Mouse (Mus musculus) midbrain, embryonic 11.5 days (tissue): ENCODE measurements at regions not wholly inside any gene's neighbourhood (a gene's known extent, or its start where the extent isn't known, plus 50 kb on each side); places are given as distances from the start of the nearest gene placed in this dataset.

Source experiments
- ATAC-seq: fragments of 200-750 bp; cut with Nextera tagmentation; 2 replicates; pipeline ENCODE4 v1.8.0; 2017; ENCODE audit warnings: moderate TSS enrichment, moderate library complexity; ENCODE audit not compliant: low FRiP score
- DNase-seq: peaks from one replicate; pipeline ENCODE4 v3.0.0; 2015; ENCODE audit warnings: low spot score; ENCODE audit errors: missing footprints
- H3K27ac ChIP-seq: fragments of 300-500 bp; sonication (generic); 2 replicates; pipeline ENCODE4 v1.5.1; 2014; ENCODE audit warnings: low read depth, low read length
- H3K27me3 ChIP-seq: fragments of 300-500 bp; sonication (generic); 2 replicates; pipeline ENCODE4 v1.6.1; 2014; ENCODE audit warnings: mild to moderate bottlenecking, low read length, moderate library complexity, mixed read lengths; ENCODE audit not compliant: control insufficient read depth, insufficient read depth
- H3K36me3 ChIP-seq: fragments of 300-500 bp; sonication (generic); 2 replicates; pipeline ENCODE4 v1.6.1; 2014; ENCODE audit warnings: mild to moderate bottlenecking, low read length, moderate library complexity, mixed read lengths; ENCODE audit not compliant: control insufficient read depth, insufficient read depth
- H3K4me1 ChIP-seq: fragments of 300-500 bp; sonication (generic); 2 replicates; pipeline ENCODE4 v1.6.1; 2014; ENCODE audit warnings: low read length; ENCODE audit not compliant: control insufficient read depth, insufficient read depth
- H3K4me2 ChIP-seq: fragments of 300-500 bp; sonication (generic); 2 replicates; pipeline ENCODE4 v1.6.1; 2014; ENCODE audit warnings: mild to moderate bottlenecking, moderate library complexity
- H3K4me3 ChIP-seq: fragments of 300-500 bp; sonication (generic); 2 replicates; pipeline ENCODE4 v1.5.1; 2014; ENCODE audit warnings: low read depth, low read length
- H3K9ac ChIP-seq: fragments of 300-500 bp; sonication (generic); 2 replicates; pipeline ENCODE4 v1.6.1; 2014; ENCODE audit warnings: low read length
- H3K9me3 ChIP-seq: fragments of 300-500 bp; sonication (generic); 2 replicates; pipeline ENCODE4 v1.6.1; 2016; ENCODE audit warnings: low read length; ENCODE audit not compliant: control insufficient read depth
- WGBS: fragments of 180-500 bp; shearing (Covaris S2); extraction: QIAGEN DNeasy Blood & Tissue Kit; methylation state at CpG from one replicate; pipeline ENCODE4 v1.1.7; 2014; 5-methylcytosine and 5-hydroxymethylcytosine counted together

GRCm38 (mm10) chr1:108498854-108499253, 909.0 kb downstream of the Serpinb8 start:
- Histone ChIP-seq H3K27me3 (no peaks in the 10 kb centered on the region), H3K4me3 (no peak overlapping the region), H3K27ac (no peak overlapping the region), H3K4me1 (no peaks in the 10 kb centered on the region), H3K36me3 (no peaks in the 10 kb centered on the region), H3K9ac (no peak overlapping the region), H3K4me2 (no peak overlapping the region), H3K9me3 (no peaks in the 10 kb centered on the region)
- DNase-seq (peak; percentile 78), ATAC-seq (no peak)
- 82% methylated on average over 1 of the region's 1 CpGs for WGBS

GRCm38 (mm10) chr1:108527424-108527823, 937.6 kb downstream of the Serpinb8 start:
- Histone ChIP-seq H3K9ac (no peak overlapping the region), H3K4me3 (no peak overlapping the region), H3K4me1 (no peaks in the 10 kb centered on the region), H3K9me3 (no peaks in the 10 kb centered on the region), H3K27me3 (no peaks in the 10 kb centered on the region), H3K36me3 (no peaks in the 10 kb centered on the region), H3K4me2 (no peak overlapping the region), H3K27ac (no peak overlapping the region)
- DNase-seq (no peak), ATAC-seq (no peak)
- WGBS: 82% methylated on average over 2 of the region's 2 CpGs

GRCm38 (mm10) chr1:108538238-108538637, 948.4 kb downstream of the Serpinb8 start:
- Histone ChIP-seq H3K9ac (no peak overlapping the region), H3K36me3 (no peaks in the 10 kb centered on the region), H3K4me1 (no peaks in the 10 kb centered on the region), H3K4me3 (no peak overlapping the region), H3K27ac (no peak overlapping the region), H3K9me3 (no peaks in the 10 kb centered on the region), H3K27me3 (no peaks in the 10 kb centered on the region), H3K4me2 (no peak overlapping the region)
- ATAC-seq (no peak), DNase-seq (no peak)
- WGBS: 79% methylated on average over 11 of the region's 11 CpGs

DNA sequence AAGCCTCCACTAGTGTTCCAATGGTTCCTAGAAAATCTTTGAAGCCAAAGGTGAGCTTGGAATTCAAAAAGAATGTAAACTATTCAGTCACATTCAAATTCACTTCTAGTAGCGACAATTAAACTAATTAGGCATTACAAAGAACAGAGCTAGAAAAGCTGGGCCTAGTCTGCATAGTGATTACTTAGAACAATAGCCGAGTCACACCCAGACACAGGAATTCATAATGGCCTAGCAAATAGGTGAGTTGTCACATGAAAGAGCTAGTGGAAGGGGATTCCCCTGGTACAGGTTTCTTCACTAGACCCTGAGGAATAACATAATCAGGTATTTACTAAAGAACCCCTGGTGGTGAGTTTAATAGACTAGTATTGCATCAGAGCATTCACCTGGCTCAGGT, 958.9 kb downstream of the Serpinb8 start:
- 52% methylated on average over 2 of the region's 2 CpGs for WGBS
- Histone ChIP-seq H3K27me3 (no peaks in the 10 kb centered on the region), H3K36me3 (no peaks in the 10 kb centered on the region), H3K4me2 (no peak overlapping the region), H3K9ac (no peak overlapping the region), H3K27ac (no peak overlapping the region), H3K9me3 (no peaks in the 10 kb centered on the region), H3K4me3 (no peak overlapping the region), H3K4me1 (no peaks in the 10 kb centered on the region)
- ATAC-seq (no peak), DNase-seq (no peak)

DNA sequence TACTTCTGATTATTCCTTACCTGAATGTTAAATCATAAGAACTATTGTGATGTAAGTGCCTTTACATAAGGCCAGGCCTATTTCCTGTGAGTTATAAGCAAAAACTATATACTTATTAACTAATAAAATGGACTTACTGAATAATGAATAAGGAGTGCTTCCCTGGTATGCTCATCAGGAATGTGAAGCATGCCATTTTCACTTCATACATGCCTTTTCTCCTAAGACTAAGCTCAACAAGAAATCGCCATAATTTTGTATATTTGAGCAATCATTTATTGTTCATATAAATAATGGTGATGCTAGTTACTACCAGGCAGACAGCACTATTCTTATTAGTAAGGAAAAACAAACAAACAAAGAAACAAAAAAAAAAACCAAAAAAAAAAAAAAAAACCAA, 969.1 kb downstream of the Serpinb8 start:
- DNase-seq (no peak), ATAC-seq (no peak)
- Histone ChIP-seq H3K4me1 (no peaks in the 10 kb centered on the region), H3K27me3 (no peaks in the 10 kb centered on the region), H3K27ac (no peak overlapping the region), H3K4me3 (no peak overlapping the region), H3K4me2 (no peak overlapping the region), H3K9ac (no peak overlapping the region), H3K9me3 (no peaks in the 10 kb centered on the region), H3K36me3 (no peaks in the 10 kb centered on the region)
- 82% methylated on average over 1 of the region's 1 CpGs for WGBS

DNA sequence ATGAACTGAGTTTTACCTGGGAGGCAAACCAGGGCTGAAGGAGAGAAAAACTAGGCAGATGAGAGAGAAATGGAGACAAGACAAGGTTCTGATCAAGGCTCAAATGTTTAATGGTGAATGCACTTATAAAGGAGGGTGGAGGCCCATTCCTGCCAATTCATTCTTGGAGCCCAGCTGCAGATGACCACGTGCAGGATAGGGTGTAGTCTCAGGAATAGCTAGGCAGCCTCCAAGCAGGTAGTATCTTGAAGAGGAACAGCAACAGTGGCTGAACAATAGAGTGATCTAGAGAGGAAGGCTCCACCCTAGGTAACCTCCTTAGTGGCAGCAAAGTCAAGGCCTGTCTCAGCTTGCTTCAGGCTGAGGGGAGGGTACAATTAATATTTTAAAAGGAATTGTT, 973.2 kb downstream of the Serpinb8 start:
- WGBS: 67% methylated on average over 1 of the region's 1 CpGs
- no peak for DNase-seq
- no peak overlapping the region for H3K9ac ChIP-seq
- H3K27ac ChIP-seq: no peak overlapping the region
- no peaks in the 10 kb centered on the region for H3K9me3 ChIP-seq
- no peaks in the 10 kb centered on the region for H3K27me3 ChIP-seq
- no peaks in the 10 kb centered on the region for H3K4me1 ChIP-seq
- no peak for ATAC-seq
- H3K36me3 ChIP-seq: no peaks in the 10 kb centered on the region
- H3K4me3 ChIP-seq: no peak overlapping the region
- H3K4me2 ChIP-seq: no peak overlapping the region

DNA sequence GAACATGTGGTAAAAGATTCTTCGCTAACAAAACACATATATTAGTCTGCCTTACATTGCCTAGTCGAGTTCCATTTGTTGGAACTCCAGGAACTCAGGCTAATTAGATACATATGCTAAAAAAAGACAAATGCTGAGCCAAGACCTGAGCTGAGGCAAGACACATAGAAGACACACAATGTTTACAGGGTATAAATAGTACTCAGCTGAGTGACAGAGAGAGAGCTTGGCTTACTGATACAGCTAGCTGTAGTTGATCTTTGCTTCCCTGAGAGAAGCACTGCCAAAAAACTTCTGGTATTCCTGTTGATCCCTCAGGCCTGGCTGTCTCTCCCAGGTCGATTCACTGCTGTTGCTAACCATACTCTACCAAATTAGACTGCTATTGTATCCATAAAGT, 982.2 kb downstream of the Serpinb8 start:
- H3K27ac ChIP-seq: no peak overlapping the region
- ATAC-seq: no peak
- no peak overlapping the region for H3K9ac ChIP-seq
- H3K4me2 ChIP-seq: no peak overlapping the region
- H3K4me1 ChIP-seq: no peaks in the 10 kb centered on the region
- peak; percentile 33 for DNase-seq
- no peaks in the 10 kb centered on the region for H3K27me3 ChIP-seq
- no peaks in the 10 kb centered on the region for H3K36me3 ChIP-seq
- no peak overlapping the region for H3K4me3 ChIP-seq
- 51% methylated on average over 3 of the region's 3 CpGs for WGBS
- H3K9me3 ChIP-seq: no peaks in the 10 kb centered on the region

DNA sequence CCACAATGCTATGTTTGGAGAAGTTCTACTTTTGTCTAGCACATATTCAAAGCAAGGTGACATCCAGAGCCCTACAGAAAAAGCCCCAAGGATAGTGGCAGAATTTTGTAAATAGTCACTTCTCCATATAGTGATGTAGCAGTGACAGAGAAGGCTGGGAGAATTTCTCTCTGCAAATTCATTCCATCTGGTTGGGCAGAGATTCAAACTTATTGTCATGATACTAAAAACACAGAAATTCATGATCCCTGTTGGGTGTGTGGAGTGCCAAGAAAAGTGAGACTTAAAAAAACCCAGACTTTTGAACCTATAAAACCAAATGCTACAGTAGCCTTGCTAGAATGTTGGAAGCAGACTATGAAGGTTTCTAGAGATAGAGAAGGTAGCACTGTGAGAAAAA, 983.0 kb downstream of the Serpinb8 start:
- Histone ChIP-seq H3K4me3 (no peak overlapping the region), H3K36me3 (no peaks in the 10 kb centered on the region), H3K4me1 (no peaks in the 10 kb centered on the region), H3K9ac (no peak overlapping the region), H3K4me2 (no peak overlapping the region), H3K9me3 (no peaks in the 10 kb centered on the region), H3K27ac (no peak overlapping the region), H3K27me3 (no peaks in the 10 kb centered on the region)
- ATAC-seq (no peak), DNase-seq (peak; percentile 10)

DNA sequence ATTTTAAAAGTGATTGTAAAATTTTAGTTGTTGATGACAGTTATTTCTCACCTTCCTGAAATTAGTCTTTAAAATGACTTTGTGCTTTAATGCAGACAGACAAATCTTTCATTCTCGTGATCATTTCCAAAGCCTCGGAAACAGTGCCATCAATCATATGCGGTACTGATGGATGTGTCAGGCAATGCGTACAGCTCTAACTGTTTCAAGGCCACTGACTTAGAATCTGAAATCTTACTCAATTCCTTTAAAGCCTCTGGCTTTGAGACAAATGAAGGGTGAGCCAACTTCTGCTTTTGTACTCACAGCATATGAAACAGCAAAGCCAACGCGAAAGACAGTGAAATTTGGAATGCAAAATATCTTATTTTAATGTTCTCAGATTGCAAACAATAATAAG, 987.0 kb downstream of the Serpinb8 start:
- 85% methylated on average over 6 of the region's 6 CpGs for WGBS

DNA sequence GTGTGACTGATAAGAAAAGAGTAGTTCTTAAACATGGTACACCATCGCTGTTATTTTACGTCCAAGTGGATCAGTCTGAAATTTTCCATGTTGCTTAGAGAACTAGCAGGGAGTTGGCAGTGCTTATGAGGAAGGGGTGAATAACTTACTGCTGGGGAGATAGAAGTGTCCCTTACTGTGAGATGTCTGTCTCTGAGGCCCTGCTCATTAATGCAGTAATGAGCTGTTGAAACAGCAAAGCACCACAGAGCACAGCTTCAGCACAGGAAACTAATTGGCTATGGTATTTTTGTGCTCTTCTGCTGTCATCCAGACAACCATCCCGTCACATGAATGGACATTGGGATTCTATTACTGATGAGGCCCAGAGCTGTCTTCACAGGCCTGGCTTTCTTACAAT, 988.0 kb downstream of the Serpinb8 start:
- no peak overlapping the region for H3K27ac ChIP-seq
- H3K4me1 ChIP-seq: no peaks in the 10 kb centered on the region
- DNase-seq (no peak), ATAC-seq (0 out of 2 replicates have a peak, but pooled peaks have one; percentile 16)
- no peaks in the 10 kb centered on the region for H3K36me3 ChIP-seq
- H3K4me2 ChIP-seq: no peak overlapping the region
- H3K9me3 ChIP-seq: no peaks in the 10 kb centered on the region
- 87% methylated on average over 3 of the region's 3 CpGs for WGBS
- no peak overlapping the region for H3K9ac ChIP-seq
- no peak overlapping the region for H3K4me3 ChIP-seq
- no peaks in the 10 kb centered on the region for H3K27me3 ChIP-seq

More for the DNA sequence above, 987.0 kb downstream of the Serpinb8 start:
- Histone ChIP-seq H3K9me3 (no peaks in the 10 kb centered on the region), H3K4me2 (no peak overlapping the region), H3K27ac (no peak overlapping the region), H3K36me3 (no peaks in the 10 kb centered on the region), H3K4me1 (no peaks in the 10 kb centered on the region), H3K9ac (no peak overlapping the region), H3K27me3 (no peaks in the 10 kb centered on the region), H3K4me3 (no peak overlapping the region)
- DNase-seq (no peak), ATAC-seq (no peak)
